Mouse (Mus musculus) limb, embryonic 11.5 days (tissue): ENCODE measurements at regions not wholly inside any gene's neighbourhood (a gene's known extent, or its start where the extent isn't known, plus 50 kb on each side); places are given as distances from the start of the nearest gene placed in this dataset.
A peak's percentile ranks its signal among the peaks of the same experiment; 100 is the strongest.

Experiments used
- ATAC-seq: fragments of 200-750 bp; cut with Nextera tagmentation; 2 replicates; pipeline ENCODE4 v1.8.0; 2017; ENCODE audit warnings: low read depth; ENCODE audit not compliant: insufficient number of reproducible peaks, low FRiP score, low TSS enrichment
- DNase-seq: peaks from one replicate; pipeline ENCODE4 v3.0.0-alpha.2; 2015; ENCODE audit warnings: low spot score
- H3K27ac ChIP-seq: fragments of 300-500 bp; sonication (generic); replicated peaks from 2 replicates; pipeline ENCODE4 v1.5.1; 2014; ENCODE audit warnings: low read depth, mild to moderate bottlenecking, low read length
- H3K27me3 ChIP-seq: fragments of 300-500 bp; sonication (generic); 2 replicates; pipeline ENCODE4 v1.6.1; 2014; ENCODE audit warnings: mild to moderate bottlenecking, low read length, mixed read lengths; ENCODE audit not compliant: control insufficient read depth, insufficient read depth
- H3K36me3 ChIP-seq: fragments of 300-500 bp; sonication (generic); 2 replicates; pipeline ENCODE4 v1.6.1; 2014; ENCODE audit warnings: mild to moderate bottlenecking, low read length, moderate library complexity, mixed read lengths; ENCODE audit not compliant: control insufficient read depth, insufficient read depth
- H3K4me1 ChIP-seq: fragments of 300-500 bp; sonication (generic); 2 replicates; pipeline ENCODE4 v1.6.1; 2014; ENCODE audit warnings: low read length, mixed read lengths; ENCODE audit not compliant: control insufficient read depth, insufficient read depth
- H3K4me2 ChIP-seq: fragments of 300-500 bp; sonication (generic); 2 replicates; pipeline ENCODE4 v1.6.1; 2014; ENCODE audit warnings: low read depth, mild to moderate bottlenecking, moderate library complexity; ENCODE audit not compliant: severe bottlenecking
- H3K4me3 ChIP-seq: fragments of 300-500 bp; sonication (generic); 2 replicates; pipeline ENCODE4 v1.5.1; 2014; ENCODE audit warnings: low read depth, low read length
- H3K9ac ChIP-seq: fragments of 300-500 bp; sonication (generic); 2 replicates; pipeline ENCODE4 v1.6.1; 2014; ENCODE audit warnings: mild to moderate bottlenecking, low read length
- H3K9me3 ChIP-seq: fragments of 300-500 bp; sonication (generic); 2 replicates; pipeline ENCODE4 v1.6.1; 2016; ENCODE audit warnings: low read length; ENCODE audit not compliant: control insufficient read depth
- WGBS: fragments of 180-500 bp; shearing (Covaris S2); extraction: QIAGEN DNeasy Blood & Tissue Kit; methylation state at CpG from one replicate; pipeline ENCODE4 v1.1.7; 2014; 5-methylcytosine and 5-hydroxymethylcytosine counted together

DNA sequence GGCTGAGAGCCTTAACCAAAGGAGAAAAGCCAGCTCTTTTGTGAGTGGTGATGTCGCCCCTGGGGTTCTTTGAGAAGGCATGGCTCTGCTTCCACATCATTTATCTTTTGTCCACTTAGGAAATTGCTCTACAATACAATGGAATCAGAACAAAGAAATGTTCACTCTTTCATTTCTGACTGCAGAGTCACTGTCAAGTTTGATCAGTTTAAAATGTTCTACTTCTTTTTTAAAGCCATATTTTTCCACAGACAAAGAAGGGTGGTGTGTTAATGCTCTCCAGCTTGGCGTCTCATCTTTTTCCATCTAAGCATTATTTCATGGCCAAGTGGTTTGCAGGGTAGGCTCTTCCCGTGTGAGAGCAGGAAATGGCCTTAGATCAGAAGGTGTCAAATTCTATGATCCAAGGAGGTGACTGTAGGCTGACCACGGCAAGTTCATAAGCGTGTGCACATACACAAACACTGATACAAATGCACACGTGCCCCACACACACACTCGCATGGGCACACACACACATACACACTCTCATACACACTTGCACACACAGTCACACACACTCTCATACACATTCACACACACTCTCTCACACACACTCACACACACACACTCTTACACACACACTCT is 645.9 kb downstream of the Zfp706 start:
- Histone ChIP-seq H3K4me3 (no peak overlapping the region), H3K27ac (no peak overlapping the region), H3K4me1 (no peaks in the 10 kb centered on the region), H3K9ac (no peak overlapping the region), H3K27me3 (no peaks in the 10 kb centered on the region), H3K36me3 (no peaks in the 10 kb centered on the region), H3K9me3 (no peaks in the 10 kb centered on the region), H3K4me2 (no peak overlapping the region)
- 77% methylated on average over 7 of the region's 7 CpGs for WGBS
- DNase-seq (peak; percentile 11), ATAC-seq (no peak)

GRCm38 (mm10) chr15:36360694-36361521 is 646.7 kb downstream of the Zfp706 start:
- Histone ChIP-seq H3K4me1 (no peaks in the 10 kb centered on the region), H3K9me3 (no peaks in the 10 kb centered on the region), H3K4me2 (no peak overlapping the region), H3K27me3 (no peaks in the 10 kb centered on the region), H3K4me3 (no peak overlapping the region), H3K27ac (no peak overlapping the region), H3K9ac (no peak overlapping the region), H3K36me3 (no peaks in the 10 kb centered on the region)
- ATAC-seq = no peak
- peak; percentile 16 for DNase-seq
- 84% methylated on average over 14 of the region's 14 CpGs for WGBS

DNA sequence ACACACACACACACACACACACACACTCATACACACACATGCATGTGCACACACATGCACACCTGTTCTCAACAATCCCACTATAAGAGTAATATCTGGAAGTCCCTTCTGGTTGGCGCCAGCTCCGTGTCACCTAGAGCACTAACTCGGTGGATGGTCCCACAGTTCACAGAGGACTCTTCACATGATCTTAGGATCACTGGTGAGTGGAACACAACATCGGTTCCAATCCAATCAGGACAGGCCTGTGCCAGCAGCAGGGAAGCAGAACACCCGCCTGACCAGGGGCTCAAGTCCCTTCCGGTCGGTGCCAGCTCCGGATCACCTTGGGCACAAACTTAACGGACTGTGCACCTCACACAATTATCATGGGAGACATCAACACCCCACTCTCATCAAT is 651.7 kb downstream of the Zfp706 start:
- H3K4me2 ChIP-seq = no peak overlapping the region
- no peak for DNase-seq
- WGBS = 91% methylated on average over 9 of the region's 9 CpGs

GRCm38 (mm10) chr15:36354545-36354944 is 653.0 kb downstream of the Zfp706 start:
- no peak overlapping the region for H3K4me3 ChIP-seq
- ATAC-seq = no peak
- H3K4me2 ChIP-seq = no peak overlapping the region
- H3K4me1 ChIP-seq = no peaks in the 10 kb centered on the region
- 81% methylated on average over 6 of the region's 6 CpGs for WGBS
- H3K9me3 ChIP-seq = no peaks in the 10 kb centered on the region
- no peak for DNase-seq
- no peaks in the 10 kb centered on the region for H3K27me3 ChIP-seq
- H3K9ac ChIP-seq = no peak overlapping the region
- H3K36me3 ChIP-seq = no peaks in the 10 kb centered on the region
- no peak overlapping the region for H3K27ac ChIP-seq

More for the DNA sequence above, 651.7 kb downstream of the Zfp706 start:
- Histone ChIP-seq H3K27me3 (no peaks in the 10 kb centered on the region), H3K9me3 (no peaks in the 10 kb centered on the region), H3K36me3 (no peaks in the 10 kb centered on the region), H3K4me1 (no peaks in the 10 kb centered on the region), H3K4me3 (no peak overlapping the region), H3K9ac (no peak overlapping the region), H3K27ac (no peak overlapping the region)
- no peak for ATAC-seq

DNA sequence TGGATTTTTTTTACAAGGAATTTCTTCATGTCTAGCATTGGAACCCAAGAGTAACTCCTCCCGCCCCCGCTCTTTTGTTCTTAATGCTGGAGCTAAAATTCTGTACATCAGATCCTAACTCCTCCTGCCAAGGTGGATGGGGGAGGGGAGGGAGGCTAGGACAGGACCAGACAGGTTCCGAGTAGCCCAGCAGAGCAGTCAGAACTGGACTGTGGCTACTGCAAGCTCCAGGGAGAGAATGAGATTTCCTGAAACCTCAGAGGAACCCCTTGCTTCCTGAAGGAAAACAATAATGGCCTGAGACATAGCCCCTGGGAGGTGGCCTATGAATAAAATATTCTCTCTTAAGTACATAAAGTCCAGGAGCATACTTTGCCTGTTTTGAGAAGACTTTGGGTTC is 653.8 kb downstream of the Zfp706 start:
- no peak overlapping the region for H3K9ac ChIP-seq
- H3K4me1 ChIP-seq = no peaks in the 10 kb centered on the region
- H3K4me2 ChIP-seq = no peak overlapping the region
- H3K27ac ChIP-seq = no peak overlapping the region
- DNase-seq (no peak), ATAC-seq (no peak)
- no peak overlapping the region for H3K4me3 ChIP-seq
- H3K36me3 ChIP-seq = no peaks in the 10 kb centered on the region
- WGBS = 91% methylated on average over 3 of the region's 3 CpGs
- no peaks in the 10 kb centered on the region for H3K27me3 ChIP-seq
- H3K9me3 ChIP-seq = no peaks in the 10 kb centered on the region

DNA sequence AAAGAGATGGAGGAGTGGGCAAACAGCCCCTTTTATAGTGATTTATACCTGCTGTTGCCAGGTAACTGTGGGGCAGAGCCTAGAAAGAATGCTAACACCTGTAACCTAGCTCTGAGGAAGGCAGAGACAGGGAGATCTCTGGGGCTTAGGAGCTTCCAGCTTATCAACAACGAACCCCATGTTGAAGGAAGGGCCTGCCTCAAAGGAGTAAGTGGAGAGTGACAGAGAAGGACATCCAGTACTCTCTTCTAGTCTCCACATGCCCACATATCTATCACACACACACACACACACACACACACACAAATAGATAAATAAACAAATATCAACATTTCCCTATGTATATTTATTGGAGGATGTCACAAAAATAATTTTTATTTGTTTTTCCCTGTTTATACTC is 654.6 kb downstream of the Zfp706 start:
- no peaks in the 10 kb centered on the region for H3K9me3 ChIP-seq
- DNase-seq = no peak
- no peak overlapping the region for H3K4me3 ChIP-seq
- no peak overlapping the region for H3K9ac ChIP-seq
- H3K4me2 ChIP-seq = no peak overlapping the region
- no peak for ATAC-seq
- no peak overlapping the region for H3K27ac ChIP-seq
- no peaks in the 10 kb centered on the region for H3K36me3 ChIP-seq
- no peaks in the 10 kb centered on the region for H3K27me3 ChIP-seq
- 76% methylated on average over 1 of the region's 1 CpGs for WGBS
- no peaks in the 10 kb centered on the region for H3K4me1 ChIP-seq

DNA sequence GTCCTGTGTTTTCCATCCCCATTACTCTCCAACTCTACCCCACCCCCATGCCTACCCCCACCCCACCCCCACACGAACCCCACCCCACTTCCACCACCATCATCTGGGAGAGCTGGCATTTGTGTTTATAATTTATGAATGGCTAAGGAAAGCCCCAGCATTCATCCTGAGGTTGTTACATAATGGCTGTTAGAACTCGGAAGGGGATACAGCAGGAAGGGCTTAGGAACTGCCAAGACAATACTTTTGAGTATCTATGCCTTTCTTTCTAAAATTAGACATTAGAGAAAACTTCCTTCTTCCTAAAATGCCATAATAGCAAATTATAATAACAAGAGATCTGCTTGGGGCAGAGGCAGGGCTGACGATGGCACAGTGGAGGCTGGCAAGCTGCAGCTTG is 655.9 kb downstream of the Zfp706 start:
- Histone ChIP-seq H3K4me1 (no peaks in the 10 kb centered on the region), H3K36me3 (no peaks in the 10 kb centered on the region), H3K9me3 (no peaks in the 10 kb centered on the region), H3K27ac (no peak overlapping the region), H3K4me3 (no peak overlapping the region), H3K4me2 (no peak overlapping the region), H3K27me3 (no peaks in the 10 kb centered on the region), H3K9ac (no peak overlapping the region)
- WGBS = 65% methylated on average over 3 of the region's 3 CpGs
- DNase-seq (no peak), ATAC-seq (no peak)

GRCm38 (mm10) chr15:36348348-36348747 is 659.2 kb downstream of the Zfp706 start:
- DNase-seq = no peak
- Histone ChIP-seq H3K36me3 (no peaks in the 10 kb centered on the region), H3K9ac (no peak overlapping the region), H3K27me3 (no peaks in the 10 kb centered on the region), H3K27ac (no peak overlapping the region), H3K4me2 (no peak overlapping the region), H3K9me3 (no peaks in the 10 kb centered on the region), H3K4me3 (no peak overlapping the region), H3K4me1 (no peaks in the 10 kb centered on the region)
- 81% methylated on average over 5 of the region's 5 CpGs for WGBS
- ATAC-seq = no peak
